Mouse (Mus musculus): ENCODE measurements around the gene Olfr1413. TPM values are rescaled to one million over a fixed set of nuclear protein-coding genes. Genes with fewer than 3 reads are reported as not detected.

Gene Olfr1413
- polyA plus RNA-seq, 1 experiment from 2014 or later, result not detected

Other genes with a start within 250 kb of the Olfr1413 start
- gene Ndufa10, start 97.5 kb upstream of the Olfr1413 start, polyA plus RNA-seq (2014; fragmentation: Nextera tagmentation; extraction: Ambion mirVana), result 270 and 276 TPM in 2 replicates
- not detected in 2 replicates for gene Olfr1416, start 86.2 kb upstream of the Olfr1413 start, polyA plus RNA-seq (2014; fragmentation: Nextera tagmentation; extraction: Ambion mirVana)
- gene Olfr1415, start 75.2 kb upstream of the Olfr1413 start, polyA plus RNA-seq (2014; fragmentation: Nextera tagmentation; extraction: Ambion mirVana), result not detected in 2 replicates
- gene Olfr1414, start 52.7 kb upstream of the Olfr1413 start, polyA plus RNA-seq (2014; fragmentation: Nextera tagmentation; extraction: Ambion mirVana), result not detected in 2 replicates
- not detected in 2 replicates for gene Olfr1412, start 14.5 kb downstream of the Olfr1413 start, polyA plus RNA-seq (2014; fragmentation: Nextera tagmentation; extraction: Ambion mirVana)
- gene Olfr1411, start 23.1 kb downstream of the Olfr1413 start, polyA plus RNA-seq (2014; fragmentation: Nextera tagmentation; extraction: Ambion mirVana), result not detected in 2 replicates
- gene Olfr1410, start 34.5 kb downstream of the Olfr1413 start, polyA plus RNA-seq (2014; fragmentation: Nextera tagmentation; extraction: Ambion mirVana), result not detected in 2 replicates
- gene Olfr12, start 46.5 kb downstream of the Olfr1413 start, polyA plus RNA-seq (2014; fragmentation: Nextera tagmentation; extraction: Ambion mirVana), result not detected in 2 replicates
- gene Cops9, start 70.7 kb downstream of the Olfr1413 start, polyA plus RNA-seq (2014; fragmentation: Nextera tagmentation; extraction: Ambion mirVana), result 320 and 354 TPM in 2 replicates
- gene Otos, start 77.5 kb downstream of the Olfr1413 start, polyA plus RNA-seq (2014; fragmentation: Nextera tagmentation; extraction: Ambion mirVana), result not detected in 2 replicates